Mouse (Mus musculus) left cerebral cortex, adult 9 months (tissue): ENCODE data around the gene 0610037L13Rik.

ENCODE experiments used
- DNase-seq, 2 experiments: peaks; one replicate each; pipeline ENCODE4 v3.0.0; 2022; ENCODE audit warnings: low spot score in 2 of 2

Gene 0610037L13Rik

DNA sequence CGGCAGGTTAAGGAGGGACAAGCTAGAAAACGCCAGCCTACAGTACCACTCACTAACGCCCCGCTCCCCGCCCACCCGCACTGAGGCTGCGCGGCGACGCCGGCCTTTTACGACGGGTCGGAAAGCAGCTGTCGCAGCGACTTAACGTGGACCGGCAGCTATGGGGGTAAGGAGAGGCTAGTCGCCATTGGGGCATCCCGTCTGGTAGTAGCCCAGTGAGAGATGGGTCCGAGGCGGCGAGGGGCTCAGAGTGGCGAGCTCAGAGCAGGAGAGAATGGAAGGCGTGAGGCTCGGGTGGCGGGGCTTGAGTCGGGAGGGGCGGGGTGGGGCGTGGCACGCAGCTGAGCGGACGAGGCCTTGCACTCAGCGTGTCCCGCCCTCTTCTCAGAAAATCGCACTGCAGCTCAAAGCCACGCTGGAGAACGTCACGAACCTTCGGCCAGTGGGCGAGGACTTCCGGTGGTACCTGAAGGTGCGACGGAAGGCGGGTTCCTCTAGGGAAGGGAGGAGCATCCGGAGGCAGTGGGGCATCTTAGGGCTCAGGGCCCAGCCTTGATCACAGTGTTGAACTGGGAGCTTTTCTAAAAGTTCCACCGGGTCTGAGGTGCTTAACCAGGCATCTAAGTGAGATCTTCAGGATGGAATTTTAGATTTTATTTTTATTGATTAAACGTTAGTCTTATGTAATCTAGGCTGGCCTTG lies at the start of gene 0610037L13Rik:
0610037L13Rik (plus strand) TSS at position 83 of the 702 bp plus-strand sequence.
- peak; percentile 91 to 96 for DNase-seq

DNA sequence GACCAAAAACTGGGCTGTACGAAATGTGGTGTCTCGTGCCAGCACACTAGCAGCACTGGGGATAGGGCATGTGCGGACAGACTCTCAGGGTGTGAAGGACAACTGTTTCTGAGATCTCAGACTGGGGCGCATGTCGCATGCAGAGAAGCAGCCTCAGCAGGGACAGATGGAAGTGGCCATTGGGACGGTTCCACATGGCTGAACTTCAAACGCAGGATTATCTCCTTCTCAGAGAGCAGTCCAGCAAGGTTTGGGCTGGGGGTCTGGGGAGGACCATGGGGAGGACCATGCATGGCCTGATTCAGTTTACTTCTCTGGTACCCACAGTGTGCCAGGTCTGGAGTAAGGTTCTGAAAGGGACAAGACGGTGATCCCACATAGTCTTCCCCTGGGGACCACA lies 45.9 kb upstream of the 0610037L13Rik start:
- no peak for DNase-seq

DNA sequence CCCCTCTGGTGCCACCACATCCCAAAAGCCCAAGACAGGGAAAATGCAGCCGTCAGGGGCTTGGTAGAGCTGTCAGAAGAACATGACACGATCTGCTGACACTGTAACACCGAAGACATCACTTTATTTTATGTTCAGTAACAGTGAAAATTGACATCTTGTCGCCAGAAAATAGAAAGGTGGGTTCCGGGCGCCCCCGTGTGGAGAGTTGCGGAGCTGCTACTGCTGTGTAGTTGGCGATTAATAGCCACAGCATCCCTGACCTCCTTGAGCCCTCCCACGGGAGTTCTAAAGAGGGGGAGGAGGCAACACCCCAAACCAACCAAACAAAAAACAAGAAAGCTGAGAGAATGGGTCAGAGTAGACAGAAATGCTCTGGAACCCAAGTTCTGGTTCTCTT lies 44.6 kb upstream of the 0610037L13Rik start:
- peak in 1 of 2 experiments; percentile 78 for DNase-seq

DNA sequence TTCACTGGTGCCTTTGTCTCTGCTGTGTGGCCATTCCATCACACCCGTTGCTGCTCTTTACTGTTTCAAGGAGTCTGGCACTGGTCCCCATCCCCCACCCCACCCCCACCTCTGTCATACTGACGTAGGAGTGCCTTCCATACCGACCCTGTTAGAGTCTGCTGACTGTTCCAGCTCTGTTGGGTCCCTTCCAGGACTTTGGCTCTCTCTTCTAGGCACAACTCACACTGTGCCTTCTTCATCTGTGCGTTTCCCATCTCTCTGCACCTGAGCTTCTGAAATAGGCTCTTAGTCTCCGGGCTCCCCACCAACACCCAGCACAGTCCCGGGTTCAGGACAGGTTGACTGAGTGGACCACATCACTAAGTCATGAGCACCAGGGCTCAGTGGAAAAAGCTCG lies 42.8 kb upstream of the 0610037L13Rik start:
- no peak for DNase-seq

DNA sequence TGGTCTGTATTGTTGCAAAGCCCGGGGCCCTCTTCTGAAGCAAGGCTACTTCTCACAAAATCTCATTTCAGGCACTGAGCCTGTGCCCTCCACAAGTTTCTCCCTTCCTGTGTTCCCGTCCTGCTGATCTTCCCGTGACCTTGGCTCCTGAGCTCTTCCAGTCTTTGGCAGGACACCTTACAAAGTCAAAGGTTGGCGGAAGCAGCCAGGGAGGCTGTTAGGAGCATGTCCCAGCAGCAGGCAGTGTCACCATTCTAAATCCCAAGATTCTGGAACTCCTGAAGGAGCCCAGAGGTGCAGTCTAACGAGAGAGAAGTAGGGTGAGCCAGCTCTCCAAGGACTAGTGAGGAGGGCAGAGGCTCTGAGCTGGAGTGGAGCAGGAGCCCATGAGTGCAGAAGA lies 41.1 kb upstream of the 0610037L13Rik start:
- no peak for DNase-seq

DNA sequence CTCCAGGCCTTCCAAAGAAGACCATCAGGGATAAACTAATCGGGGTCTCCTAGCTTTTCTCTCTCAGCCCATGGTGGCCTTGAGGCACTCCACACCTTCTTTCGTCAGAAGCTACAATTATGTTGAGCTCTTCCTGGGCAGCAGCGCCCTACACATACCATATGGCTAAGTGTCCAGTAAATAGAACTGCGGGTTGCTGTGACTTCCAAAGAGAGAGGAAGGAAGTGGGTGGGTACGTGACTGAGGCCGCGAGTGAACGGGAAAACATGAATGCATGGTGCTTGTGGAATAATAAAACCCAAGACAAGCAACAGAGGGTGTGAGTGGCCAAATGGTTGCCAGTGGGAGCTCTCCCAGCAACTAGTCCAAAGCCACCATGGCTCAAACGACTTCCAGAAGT lies 40.0 kb upstream of the 0610037L13Rik start:
- DNase-seq = no peak

DNA sequence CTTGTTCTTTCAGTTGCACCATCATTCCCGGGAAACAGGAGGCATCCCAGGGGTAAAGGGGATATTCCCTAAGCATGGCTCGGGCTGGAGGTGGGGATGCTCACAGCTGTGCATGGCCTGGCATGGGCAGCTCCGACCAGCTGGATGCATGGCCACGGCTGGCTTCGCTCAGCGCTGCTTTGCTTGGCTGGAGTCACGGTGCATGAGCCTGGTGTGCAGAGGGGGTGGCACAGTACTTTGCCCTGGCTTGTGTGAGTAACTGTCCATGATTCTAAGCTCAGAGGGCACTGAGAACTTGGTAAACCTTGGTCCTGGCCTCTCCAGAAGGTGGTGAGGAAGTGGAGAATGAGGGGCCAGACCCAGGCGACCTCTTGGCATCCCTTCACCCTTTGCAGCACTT lies 39.5 kb upstream of the 0610037L13Rik start:
- no peak for DNase-seq

DNA sequence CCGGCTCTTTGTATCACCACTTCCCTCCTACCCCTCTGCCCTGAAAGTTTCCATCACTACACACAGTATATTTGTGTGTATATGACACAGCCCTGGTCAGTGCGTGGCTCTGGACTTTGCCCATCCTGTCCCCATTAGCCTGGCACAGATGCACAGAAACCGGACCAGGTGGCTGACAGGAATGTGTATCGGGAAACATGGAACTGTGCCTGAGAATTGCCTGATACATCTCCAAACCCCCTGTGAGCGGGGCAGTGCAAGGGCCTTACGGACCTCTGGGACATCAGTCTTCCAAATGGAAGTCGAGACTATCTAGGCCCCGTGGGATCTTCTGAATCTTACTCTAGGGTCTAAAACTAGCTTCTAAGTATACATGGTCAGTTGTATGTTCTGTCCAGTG lies 36.3 kb upstream of the 0610037L13Rik start:
- DNase-seq = no peak

DNA sequence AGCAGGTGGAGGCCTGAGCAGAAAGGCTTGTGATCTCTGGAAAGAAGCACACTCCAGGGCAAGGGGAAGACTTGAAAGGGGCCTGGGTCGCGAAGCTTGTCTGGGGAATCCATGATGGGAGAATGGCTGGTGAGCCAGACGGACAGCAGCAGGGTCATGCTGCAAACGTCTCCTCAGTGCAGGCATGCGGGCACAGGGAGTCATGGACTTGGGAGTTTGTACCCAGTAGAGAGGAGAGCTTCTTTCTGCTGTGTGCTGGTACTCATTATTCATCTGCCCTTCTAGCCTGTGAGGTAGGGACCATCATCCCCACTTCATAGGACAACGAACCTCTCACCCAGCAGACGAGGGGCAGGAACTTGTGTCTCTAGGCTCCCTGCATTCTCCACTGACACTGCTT lies 35.8 kb upstream of the 0610037L13Rik start:
- DNase-seq = no peak

DNA sequence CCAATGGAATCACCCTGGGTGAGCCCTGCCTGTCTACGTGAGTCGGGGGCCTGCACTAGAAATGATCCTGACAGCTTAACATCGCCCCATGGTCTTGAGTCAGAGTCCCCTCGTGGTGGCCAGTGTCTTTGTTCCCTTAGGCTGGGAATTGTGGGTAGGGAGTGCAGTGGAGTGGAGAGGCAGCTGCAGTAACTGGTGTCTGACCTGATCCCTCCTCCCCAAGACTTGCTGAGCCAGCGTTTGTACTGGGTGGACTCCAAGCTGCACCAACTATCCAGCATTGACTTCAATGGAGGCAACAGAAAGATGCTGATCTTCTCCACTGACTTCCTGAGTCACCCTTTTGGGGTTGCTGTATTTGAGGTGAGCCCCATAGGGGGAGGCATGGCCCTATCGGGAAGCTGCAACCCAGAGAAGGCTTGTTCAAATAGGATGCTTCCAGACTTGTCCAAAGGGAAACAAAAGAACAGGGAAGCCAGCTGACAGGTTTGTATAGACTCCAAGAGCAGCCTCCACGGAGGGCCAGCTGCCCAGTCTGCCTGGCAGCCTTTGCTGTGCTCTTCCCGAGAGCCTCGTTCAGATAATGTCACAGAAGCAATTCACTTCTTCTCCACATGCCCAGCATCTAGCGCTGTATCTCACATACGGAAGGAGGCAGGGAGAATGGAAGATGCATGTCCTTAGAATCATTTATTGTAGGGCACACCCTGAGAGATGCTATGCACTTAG lies 32.5 kb upstream of the 0610037L13Rik start:
- peak in 1 of 2 experiments; percentile 33 for DNase-seq

DNA sequence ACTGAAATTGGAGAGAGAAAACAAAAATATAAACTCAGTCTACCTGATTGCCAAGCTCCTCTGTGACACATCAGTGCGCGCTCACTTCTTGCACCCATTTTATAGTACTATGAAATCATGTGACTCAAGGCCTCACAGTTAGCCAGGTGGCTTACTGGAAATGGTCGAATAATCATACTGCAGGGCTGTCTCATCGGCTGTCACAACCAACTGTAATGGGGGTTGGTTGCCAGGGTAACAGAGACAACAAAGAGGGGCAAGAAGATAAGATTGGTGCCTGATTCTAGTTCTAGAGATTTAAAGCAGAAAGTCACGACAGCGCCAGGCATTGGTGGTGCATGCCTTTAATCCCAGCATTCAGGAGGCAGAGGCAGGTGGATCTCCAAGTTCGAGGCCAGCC lies 30.6 kb upstream of the 0610037L13Rik start:
- no peak for DNase-seq

DNA sequence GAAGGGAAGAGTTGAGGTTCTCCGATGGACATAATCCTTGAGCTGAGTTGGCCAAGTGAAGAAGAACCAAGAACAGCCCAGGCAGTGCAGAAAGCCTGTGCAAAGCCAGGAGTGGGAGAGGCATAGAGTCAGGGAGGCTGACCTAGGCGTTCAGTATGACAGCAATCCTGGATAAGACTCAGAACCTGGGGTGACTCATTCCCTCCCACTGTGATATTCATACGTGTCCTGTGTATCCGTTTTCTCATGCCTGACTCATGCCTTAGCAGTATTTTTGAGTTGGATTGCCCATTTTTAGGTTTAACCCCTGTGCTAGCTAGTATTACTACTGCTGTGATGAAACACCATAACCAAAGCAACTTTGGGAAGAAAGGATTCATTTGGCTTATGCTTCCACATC lies 24.7 kb upstream of the 0610037L13Rik start:
- DNase-seq = no peak

DNA sequence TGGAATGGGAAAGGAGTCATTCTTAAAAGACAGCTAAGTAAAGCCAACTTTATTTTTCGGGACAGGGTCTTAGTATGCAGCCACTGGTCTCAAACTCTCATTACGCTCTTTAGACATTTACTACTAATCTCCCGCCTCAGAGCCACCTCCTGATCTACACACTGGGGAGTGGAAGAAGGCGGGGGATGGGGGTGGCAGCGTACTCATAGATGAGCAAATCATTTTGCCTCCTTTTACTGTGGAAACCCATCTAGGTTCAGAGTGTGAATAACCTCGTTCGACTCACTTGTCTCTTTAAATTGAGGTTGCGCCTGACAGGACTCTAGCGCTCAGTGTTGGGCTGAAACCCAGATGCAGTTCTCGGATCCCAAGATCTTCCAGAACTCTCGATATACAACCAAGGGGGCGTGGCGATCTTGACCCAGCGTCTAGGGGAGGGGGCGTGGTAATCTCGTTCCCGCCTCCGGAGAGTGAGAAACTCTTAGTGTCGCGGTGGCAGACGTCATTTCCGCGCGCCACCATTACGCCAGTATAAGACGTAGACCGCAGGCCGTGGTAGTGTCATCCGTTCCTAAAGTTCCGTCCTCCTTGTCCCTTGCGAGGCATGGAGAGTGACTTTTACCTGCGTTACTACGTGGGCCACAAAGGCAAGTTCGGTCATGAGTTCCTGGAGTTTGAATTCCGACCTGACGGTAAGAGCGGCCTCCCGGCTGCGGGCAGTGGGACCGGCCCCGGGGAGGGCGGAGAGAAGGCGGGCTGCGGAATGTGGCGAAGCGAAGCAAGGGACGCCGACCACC lies 10.2 kb upstream of the 0610037L13Rik start, which contains the start of gene Magoh:
Magoh (plus strand) TSS at position 502 of the 797 bp plus-strand sequence.
- peak; percentile 88 to 96 for DNase-seq

DNA sequence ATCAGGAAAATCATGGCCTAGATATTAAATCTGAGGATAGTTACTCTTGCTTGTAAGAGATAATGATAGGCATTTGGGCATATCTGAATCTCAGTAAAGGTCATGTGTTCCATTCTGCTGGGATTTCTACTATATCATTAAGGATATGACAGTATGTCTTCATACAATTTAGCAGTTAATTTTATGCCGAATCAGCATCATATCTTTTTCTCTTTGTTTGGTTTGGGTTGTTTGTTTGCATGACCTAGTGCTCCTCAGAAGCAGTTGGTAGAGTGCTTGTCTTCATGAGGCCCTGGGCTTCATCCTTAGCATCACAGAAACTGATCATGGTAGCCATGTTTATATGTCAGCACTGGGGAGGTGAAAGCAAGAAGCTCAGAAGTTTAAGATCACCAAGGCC lies 8.0 kb upstream of the 0610037L13Rik start:
- no peak for DNase-seq

DNA sequence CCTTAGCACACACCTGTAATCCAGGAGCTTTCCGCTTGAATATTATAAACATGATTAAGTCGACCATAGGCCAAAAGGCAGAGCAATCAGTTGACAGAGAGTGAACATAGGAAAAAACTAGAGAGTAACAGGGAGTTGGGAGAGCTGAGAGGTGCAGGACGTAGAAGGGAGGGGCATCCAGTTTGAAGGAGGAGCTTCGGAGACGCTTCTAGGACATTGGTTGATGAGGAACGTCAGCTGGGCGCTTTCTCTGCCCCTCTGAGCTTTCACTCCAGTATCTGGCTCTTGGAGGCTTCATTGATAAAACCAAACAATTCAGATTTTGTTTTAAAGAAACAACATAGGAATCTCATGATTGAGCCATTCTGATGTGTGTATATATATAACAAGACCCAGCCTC lies 3.2 kb upstream of the 0610037L13Rik start:
- no peak for DNase-seq

DNA sequence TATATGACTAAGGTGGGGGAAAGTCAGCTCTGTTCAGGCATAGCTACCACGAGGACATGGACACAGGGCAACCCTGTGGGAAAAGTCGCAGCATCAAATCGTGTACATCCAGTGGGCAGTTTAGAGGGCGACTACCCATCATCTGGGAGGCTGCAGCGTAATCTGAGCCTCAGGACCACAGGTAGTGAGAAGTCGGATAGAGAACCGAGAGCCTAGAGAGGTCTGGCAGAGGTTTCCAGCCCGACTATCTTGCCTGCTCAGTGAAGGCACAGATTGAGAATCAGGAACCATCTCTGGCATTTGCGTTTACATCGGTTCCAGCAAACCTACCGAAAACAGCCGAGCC lies 255 bp upstream of the 0610037L13Rik start:
- DNase-seq = no peak

DNA sequence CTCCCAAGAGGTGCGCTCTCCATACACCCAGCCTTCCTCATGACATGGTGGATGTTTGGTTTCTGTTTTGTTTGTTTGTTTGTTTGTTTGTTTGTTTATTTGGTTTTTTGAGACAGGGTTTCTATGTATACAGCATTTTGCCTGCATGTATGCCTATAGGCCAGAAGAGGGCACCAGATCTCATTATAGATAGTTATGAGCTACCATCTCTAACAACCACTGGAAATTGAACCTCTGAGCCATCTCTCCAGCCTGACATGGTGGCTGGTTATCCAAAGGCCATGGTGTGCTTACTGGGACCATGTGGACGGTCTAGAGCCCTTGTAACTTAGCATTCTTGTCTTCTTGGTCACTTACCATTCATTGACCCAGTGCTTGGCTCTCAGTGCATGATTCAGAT lies 3.0 kb downstream of the 0610037L13Rik start:
- no peak for DNase-seq

DNA sequence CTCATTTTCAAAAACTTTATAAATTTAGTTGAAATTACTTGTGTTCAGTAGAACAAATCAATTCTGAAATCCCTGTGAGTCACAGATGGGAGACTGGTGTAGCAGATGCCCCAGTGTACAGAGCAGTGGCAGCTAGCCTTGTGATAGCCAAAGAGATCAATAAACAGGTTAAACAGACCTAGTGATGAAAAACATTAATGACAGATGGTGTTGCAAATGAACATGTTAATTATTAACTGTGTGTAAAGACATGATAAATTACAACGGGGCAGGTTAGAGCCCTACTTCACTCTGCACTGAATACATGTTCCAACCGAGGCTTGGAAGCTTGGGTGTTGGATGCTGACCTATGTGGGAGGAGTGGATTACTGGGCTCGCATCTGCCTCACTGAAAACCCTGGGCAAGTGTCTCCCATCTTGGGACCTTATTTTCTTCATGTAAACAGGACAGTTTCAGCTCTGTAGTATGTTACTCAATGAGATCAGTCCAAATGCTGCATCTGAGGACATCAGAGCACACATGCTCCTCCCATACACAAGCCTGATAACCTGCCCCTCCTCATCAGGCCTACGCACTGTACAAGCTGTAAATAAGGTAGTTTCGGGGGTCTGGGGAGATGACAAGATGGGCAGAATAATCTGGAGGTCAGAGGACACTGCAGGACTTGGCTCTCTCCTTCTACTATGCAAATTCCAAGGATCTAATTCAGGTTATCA lies 9.8 kb downstream of the 0610037L13Rik start:
- DNase-seq = no peak

DNA sequence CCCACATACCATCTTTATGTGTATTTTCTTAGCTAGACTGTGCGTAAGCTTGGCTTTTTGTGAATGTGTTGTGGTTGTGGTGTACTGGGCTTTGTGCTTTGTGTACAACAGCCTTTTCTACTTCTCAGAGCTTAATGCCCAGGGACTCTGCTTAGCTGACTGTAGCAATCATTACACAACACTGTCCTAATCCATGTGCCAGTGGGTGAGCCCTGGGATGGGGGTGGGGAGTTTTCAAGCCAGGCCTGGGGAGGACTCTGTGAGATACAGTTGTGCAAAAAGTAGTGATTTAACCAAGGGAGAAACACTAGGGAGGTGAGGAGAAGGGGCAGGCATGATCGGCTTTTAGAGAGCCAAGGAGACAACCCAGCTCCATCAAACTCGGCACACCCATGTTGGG lies 10.6 kb downstream of the 0610037L13Rik start:
- no peak for DNase-seq

DNA sequence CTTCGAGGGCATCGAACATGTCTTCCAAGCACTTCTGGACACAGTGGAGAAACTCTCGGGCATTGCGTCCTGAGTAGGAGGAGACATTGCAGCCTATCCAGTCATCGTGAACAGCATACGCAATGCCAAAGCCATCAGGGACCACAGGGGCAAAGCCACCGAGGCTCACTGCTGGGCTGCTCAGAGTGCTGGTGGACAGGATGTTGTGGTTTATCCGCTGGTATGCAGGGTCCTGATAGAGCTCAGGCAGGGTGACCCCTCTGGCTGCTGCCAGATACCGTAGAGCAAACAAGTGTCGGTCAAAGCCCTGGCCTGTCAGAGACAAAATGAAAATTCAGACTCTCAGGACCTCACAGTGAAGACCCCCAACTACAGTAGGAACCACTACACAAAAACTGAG lies 14.6 kb downstream of the 0610037L13Rik start:
- no peak for DNase-seq

DNA sequence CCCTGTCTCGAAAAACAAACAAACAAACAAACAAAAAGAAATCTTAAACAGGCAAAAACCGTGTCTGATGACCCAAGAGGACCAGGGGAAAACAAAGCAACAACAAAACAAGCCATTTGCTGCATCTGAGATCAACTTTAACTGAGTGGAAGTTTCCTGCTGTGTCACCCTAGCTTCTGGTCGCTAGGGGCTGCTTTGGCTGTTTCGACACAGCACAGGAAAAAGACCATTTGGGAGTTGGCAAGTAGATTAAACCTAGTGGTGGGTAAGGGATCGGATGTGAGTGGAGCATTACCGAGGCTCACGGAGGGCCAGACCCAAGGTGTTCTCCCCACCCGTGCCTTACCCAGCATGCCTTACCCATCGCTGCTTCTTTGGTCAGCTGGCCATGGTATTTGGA lies 16.9 kb downstream of the 0610037L13Rik start:
- no peak for DNase-seq

DNA sequence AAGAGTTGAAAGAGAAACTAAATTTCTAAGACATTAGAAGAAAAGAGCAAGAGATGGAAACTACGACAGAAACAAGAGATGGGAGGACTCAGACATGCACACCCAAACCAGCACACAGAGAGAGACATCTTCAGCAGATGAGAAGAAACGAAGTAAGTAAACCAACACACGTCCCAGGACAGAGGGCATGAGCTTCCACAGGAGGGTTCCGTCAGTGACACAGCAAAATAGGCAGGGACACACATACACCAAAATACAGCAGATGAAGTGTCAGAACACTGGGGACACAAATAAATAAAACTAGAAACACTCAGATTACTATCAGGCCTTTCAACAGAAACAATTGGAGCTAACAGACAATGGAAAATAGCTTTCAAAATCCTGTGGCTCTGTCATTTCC lies 20.4 kb downstream of the 0610037L13Rik start:
- no peak for DNase-seq
